Mouse (Mus musculus): ENCODE measurements around the gene Cyp2d9. TPM values are rescaled to one million over a fixed set of nuclear protein-coding genes. Genes with fewer than 3 reads are reported as not detected.
"Not testable (repeated sequence)": the region's sequence is repeated elsewhere in the genome, so short reads cannot be mapped to it uniquely, and the experiment has no call there.

The Cyp2d9 gene
- total RNA-seq, 2 experiments from 2014 or later = 0.62 to 8.5 TPM

DNA sequence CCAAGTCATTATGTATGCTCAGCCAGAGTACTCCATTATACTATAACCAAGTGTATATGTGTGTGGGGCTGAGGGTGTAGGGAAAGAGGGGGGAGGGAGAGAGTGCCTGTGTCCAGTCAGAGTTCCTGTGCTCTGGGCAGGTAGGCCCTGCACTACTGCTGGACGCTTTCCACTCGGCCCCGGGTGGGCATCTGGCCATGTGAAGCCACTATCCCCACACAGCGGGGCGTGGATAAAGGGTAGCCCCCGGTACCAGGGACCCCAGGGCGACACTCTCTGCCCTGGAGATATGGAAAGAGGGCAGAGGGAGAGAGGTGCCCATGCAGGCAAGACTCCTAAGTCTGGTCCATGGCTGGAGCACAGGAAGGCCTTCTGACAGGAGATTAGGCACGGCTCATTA lies 12.0 kb downstream of the Cyp2d9 start:
- no peak for DNase-seq (ENCODE audit: low spot score in 2 of 2)

DNA sequence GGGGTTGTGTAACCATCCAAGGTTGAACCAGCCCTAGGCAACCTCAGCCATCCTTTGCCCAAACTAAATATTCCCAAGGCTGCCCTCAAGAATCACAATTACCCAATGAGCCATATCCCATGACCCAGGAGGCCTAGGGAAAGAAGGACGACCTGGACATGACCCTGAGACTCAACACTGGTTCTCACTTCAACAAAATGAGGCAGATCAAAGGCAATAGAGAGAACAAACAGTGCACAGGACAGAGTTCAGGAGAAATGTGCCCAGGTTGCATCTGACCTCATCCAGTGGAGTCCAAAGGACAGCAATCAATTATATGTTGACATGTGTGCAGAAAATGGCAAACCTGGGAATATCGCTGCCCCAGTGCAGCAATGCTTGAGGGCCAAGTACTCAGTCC lies 16.8 kb downstream of the Cyp2d9 start:
- not testable (repeated sequence) for DNase-seq (ENCODE audit: low spot score in 2 of 2)

DNA sequence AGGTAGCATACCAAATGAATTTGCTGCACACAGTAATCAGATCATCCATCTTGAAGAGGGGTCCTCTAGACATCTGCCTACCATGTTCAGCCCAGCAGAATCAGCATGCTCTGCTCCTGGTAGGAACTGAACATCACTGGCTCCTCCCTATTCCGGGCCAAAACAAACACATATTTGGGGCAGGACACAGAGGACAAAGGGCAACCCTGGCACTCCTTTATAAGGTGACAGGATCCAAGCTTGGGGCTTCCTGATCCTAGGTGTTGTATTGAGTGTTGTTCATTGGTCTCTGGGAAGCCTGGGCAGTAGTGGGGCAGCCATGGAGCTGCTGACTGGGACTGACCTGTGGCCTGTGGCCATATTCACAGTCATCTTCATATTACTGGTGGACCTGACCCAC lies 18.9 kb downstream of the Cyp2d9 start:
- not testable (repeated sequence) for DNase-seq (ENCODE audit: low spot score in 2 of 2)

DNA sequence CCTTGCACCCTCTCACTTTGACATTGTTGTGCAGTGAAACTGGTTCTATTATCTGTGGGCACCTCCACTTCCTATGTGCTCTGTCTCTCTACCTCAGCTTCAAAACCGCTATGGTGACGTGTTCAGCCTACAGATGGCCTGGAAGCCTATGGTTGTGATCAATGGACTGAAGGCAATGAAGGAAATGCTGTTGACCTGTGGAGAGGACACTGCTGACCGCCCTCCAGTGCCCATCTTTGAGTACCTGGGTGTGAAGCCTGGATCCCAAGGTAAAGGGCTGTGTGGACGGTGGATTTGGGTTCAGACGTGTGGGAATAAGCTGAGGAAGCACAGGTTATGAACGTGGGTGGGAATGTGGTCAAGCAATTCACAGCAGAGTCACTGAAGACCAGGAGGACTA lies 20.3 kb downstream of the Cyp2d9 start:
- not testable (repeated sequence) for DNase-seq (ENCODE audit: low spot score in 2 of 2)

GRCm38 (mm10) chr15:82456086-82456790 lies 23.0 kb downstream of the Cyp2d9 start:
- DNase-seq (ENCODE audit: low spot score in 2 of 2) = not testable (repeated sequence)

GRCm38 (mm10) chr15:82457064-82458021 lies 24.1 kb downstream of the Cyp2d9 start:
- DNase-seq (ENCODE audit: low spot score in 2 of 2) = no peak

DNA sequence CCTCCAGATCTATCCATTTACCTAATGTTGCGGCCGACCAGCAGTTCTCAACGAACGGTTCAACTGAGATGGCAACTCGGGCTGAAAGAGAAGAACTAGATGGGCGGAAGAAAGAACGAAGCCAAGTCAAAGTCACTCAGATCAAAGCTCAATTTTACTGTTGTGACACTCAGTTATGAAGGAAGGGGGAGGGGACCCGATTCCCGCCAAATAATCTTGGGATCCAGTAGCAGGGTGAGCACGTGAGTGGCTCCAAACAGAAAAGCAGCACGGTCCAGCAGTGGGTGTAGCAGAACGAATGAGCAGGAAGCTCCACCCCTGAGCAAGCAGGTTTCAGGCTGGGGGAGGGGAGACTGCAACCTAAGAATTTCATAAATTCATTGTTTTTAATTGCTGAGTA lies 26.0 kb downstream of the Cyp2d9 start:
- not testable (repeated sequence) for DNase-seq (ENCODE audit: low spot score in 2 of 2)

DNA sequence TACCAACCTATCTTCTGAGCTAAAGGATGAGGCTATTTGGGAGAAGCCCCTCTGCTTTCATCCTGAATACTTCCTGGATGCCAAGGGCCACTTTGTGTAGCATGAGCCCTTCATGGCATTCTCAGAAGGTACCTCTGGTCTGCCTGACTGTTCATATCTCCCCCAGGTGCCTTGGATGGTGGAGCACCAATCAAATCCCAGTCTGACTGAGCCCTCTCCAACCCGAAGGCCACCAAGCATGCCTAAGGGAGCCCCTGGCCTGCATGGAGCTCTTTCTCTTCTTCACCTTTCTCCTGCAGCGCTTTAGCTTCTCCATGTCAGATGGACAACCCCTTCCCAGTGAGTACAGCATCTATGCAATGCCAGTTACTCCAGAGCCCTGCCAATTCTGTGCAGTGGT lies 31.5 kb downstream of the Cyp2d9 start:
- DNase-seq (ENCODE audit: low spot score in 2 of 2) = no peak

DNA sequence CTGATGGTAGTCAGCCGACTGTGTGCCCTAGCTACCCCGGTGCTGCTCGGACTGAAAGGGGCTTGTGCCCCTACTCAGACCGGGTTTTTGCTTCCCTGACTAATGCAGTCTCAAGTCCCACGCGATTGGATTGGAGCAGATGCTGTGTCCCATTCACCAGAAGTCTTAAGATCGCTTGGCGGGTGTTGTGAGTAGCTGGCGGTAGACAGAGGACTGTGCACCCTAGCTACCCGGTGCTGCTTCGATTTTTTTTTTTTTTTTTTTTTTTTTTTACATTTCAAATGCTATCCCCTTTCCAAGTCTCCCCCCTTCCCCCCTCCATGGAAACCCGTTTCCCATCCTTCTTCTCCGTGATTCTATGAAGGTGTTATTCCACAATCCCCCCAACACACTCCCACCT lies 61.0 kb downstream of the Cyp2d9 start:
- DNase-seq (ENCODE audit: low spot score in 2 of 2) = not testable (repeated sequence)

Small RNA genes within 50 kb of the gene (microRNA-seq; reads per million reads assigned to microRNA genes)
- gene Gm25990 (not detected), gene Gm27331 (not detected), gene Gm27622 (not detected), gene Gm27825 (not detected), gene Mir7684 (not detected)

Other genes with a start within 250 kb of the Cyp2d9 start
- gene Shisa8, start 220.6 kb upstream of the Cyp2d9 start, total RNA-seq (2021) = under 1 TPM; 0.70 to 0.79 TPM
- 1 to 10 TPM in 1 of 2 experiments, under 1 TPM in 1; 0.65 to 1.5 TPM for gene Tnfrsf13c, start 209.1 kb upstream of the Cyp2d9 start, total RNA-seq (2021)
- gene Cenpm, start 188.7 kb upstream of the Cyp2d9 start, total RNA-seq (2021) = 10 to 100 TPM; 12.8 to 16.8 TPM
- under 1 TPM; 0.40 to 0.56 TPM for gene 1500009C09Rik, start 181.0 kb upstream of the Cyp2d9 start, total RNA-seq (2021)
- 10 to 100 TPM; 13.3 to 17.7 TPM for gene Sept3, start 158.5 kb upstream of the Cyp2d9 start, total RNA-seq (2021)
- under 1 TPM; 0.34 to 0.37 TPM for gene Wbp2nl, start 134.5 kb upstream of the Cyp2d9 start, total RNA-seq (2021)
- gene Naga, start 94.5 kb upstream of the Cyp2d9 start, total RNA-seq (2021) = 10 to 100 TPM; 82.6 to 96.8 TPM
- gene Pheta2, start 94.5 kb upstream of the Cyp2d9 start, total RNA-seq (2021) = 1 to 10 TPM; 4.7 to 5.1 TPM
- gene Smdt1, start 94.5 kb upstream of the Cyp2d9 start, total RNA-seq (2021) = 100 to 1,000 TPM; 125 to 127 TPM
- 100 to 1,000 TPM; 406 to 421 TPM for gene Ndufa6, start 79.1 kb upstream of the Cyp2d9 start, total RNA-seq (2021)
- gene Cyp2d22, start 53.2 kb upstream of the Cyp2d9 start, total RNA-seq (2021) = 10 to 100 TPM; 52.1 to 52.6 TPM
- gene Cyp2d11, start 39.4 kb upstream of the Cyp2d9 start, total RNA-seq (2021) = under 1 TPM in 1 of 2 experiments, not detected in 1; 0.20 TPM
- gene Cyp2d10, start 26.2 kb upstream of the Cyp2d9 start, total RNA-seq (2021) = 10 to 100 TPM in 1 of 2 experiments, 1 to 10 TPM in 1; 1.1 to 24.9 TPM
- 1 to 10 TPM in 1 of 2 experiments, under 1 TPM in 1; 0.28 to 2.5 TPM for gene Cyp2d12, start 121.6 kb downstream of the Cyp2d9 start, total RNA-seq (2021)
- gene Cyp2d34, start 187.5 kb downstream of the Cyp2d9 start, total RNA-seq (2021) = not detected